Mouse (Mus musculus) 3134 (cell line): Measurements from ENCODE around the gene Tbc1d2.
"Not testable (repeated sequence)": the region's sequence is repeated elsewhere in the genome, so short reads cannot be mapped to it uniquely, and the experiment has no call there.

Experiments
- DNase-seq: peaks from one replicate; pipeline ENCODE4 v3.0.0-alpha.2; 2011; ENCODE audit warnings: low spot score; ENCODE audit not compliant: insufficient read length; ENCODE audit errors: extremely low read depth

Gene Tbc1d2

GRCm38 (mm10) chr4:46642924-46643675 is 6.9 kb downstream of the Tbc1d2 start:
- peak; percentile 58 for DNase-seq

GRCm38 (mm10) chr4:46641283-46641682 is 8.7 kb downstream of the Tbc1d2 start:
- DNase-seq = no peak

DNA sequence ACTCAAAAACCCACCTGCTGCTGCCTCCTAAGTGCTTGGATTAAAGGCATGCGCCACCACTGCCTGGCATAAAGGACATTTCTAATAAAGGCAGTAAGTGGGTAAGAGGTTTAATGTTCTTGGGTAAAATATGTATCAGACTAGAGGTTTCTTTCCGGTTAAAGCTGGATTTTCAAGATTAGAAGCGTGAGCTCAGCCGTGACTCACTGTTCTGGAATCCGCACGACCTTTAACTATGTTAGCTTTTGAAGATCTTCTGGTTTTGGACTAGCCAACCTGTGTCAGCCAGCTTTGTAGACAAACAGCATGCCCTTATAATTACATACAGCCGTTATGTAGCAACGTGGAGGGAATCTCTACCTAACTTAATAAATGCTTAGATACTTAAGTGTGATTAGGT is 10.1 kb downstream of the Tbc1d2 start:
- DNase-seq = peak; percentile 49

DNA sequence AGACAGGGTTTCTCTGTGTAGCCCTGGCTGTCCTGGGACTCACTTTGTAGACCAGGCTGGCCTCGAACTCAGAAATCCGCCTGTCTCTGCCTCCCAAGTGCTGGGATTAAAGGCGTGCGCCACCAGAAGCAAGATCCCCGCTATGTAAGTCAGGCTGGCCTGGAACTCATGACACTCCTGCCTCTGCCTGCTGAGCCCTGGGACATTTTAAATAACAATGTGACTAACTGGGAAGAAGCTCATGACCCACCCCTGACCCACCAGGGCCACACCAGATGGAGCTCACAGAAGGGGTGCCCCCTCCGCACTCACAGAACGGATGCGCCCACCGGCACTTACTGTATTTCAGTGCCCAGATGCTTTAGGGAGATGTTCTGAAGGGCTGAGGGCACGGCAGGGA is 12.8 kb downstream of the Tbc1d2 start:
- not testable (repeated sequence) for DNase-seq

DNA sequence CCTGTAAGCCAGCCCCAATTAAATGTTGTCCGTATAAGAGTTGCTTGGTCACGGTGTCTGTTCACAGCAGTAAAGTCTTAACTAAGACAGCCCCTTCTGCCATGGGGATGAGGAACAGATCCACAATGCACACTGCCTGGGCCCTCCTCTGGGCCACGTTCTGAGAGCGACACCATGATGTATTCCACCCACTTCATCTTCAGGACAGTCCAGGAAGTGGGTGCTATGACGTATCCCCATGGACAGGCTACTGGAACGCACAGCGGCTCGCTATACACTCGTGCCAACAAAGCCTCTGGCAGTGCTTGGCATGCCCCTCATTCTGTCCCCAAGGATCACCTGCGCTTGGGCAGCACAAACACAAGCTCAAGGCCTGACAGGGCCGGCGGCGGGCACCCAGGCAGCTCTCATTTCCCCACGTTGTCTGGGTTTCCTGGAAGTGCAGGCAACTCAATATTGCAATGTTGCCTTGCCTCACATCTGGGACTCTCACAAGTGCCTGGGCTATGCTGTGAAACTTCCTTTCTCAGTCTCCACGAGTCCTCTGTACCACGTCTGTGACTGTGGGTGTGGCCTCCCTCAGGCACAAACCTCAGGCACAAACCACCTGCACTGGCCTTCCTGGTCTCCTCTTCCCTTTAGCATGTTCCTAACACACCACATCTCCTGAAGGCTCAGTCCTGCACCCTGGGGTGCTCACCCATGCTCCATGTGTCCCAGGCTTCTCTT is 14.1 kb downstream of the Tbc1d2 start:
- DNase-seq = no peak

DNA sequence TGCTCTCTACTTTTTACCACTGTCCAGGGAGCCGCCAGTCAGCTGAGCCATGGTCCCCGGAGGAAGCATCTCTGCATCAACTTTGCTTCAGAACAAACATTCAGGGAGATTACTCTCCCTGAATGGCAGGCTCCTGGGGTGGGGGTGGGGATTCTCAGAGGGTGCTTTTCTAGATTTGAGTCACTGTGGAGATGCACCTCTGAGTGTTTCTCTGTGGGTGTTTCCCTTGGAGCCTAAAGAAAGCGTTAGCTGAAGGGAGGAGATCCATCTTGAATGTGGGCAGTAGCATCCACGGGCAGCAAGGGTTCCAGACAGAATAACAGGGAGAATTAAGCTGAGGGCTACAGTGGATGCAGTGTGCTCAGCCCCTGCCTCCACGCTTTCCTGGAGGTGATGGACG is 15.1 kb downstream of the Tbc1d2 start:
- DNase-seq = no peak

GRCm38 (mm10) chr4:46633565-46633964 is 16.4 kb downstream of the Tbc1d2 start:
- DNase-seq = not testable (repeated sequence)

DNA sequence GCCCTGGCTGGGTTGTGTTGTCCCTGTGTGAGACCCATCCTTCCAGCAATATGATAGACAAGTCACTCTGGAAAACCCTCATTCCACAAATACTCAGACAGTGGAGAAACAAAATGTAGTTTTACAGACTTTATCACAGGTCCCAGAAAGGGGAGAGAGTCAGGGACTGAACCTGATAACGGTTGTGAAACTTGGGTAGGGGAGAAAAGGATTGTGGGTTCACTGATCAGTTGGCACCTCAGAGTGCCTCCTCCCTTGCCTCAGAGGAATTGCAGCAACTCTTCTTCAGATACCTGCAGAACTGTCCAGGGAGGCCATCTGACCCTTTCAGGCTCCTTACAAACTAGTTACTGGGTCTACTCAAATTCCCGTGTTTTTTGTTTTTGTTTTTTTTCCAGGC is 17.5 kb downstream of the Tbc1d2 start:
- no peak for DNase-seq

GRCm38 (mm10) chr4:46630390-46630789 is 19.6 kb downstream of the Tbc1d2 start:
- DNase-seq = no peak

- DNase-seq = no peak
These were observed 21.1 kb downstream of the Tbc1d2 start for GRCm38 (mm10) chr4:46628873-46629272.

GRCm38 (mm10) chr4:46628081-46628480 is 21.9 kb downstream of the Tbc1d2 start:
- DNase-seq = no peak

DNA sequence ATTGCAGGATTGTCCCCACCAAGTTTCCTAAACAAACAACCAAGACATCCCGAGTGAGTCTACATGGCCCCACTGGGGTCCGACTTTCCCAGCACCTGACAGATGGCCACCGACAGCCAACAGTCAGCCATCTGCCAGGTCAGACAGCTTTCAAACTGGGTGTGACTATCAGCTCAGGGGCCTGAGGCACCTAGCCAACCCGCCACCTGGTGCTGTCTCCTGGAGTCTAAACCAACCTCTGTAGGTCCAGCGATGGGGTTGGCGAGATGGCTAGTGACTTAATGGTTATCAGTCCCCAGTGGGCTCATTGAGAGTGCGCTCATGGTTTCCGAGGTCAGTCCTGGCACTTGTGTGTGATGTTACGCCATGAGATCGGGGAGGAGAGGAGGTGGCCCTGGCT is 24.9 kb downstream of the Tbc1d2 start:
- no peak for DNase-seq

- DNase-seq = no peak
These were observed 27.0 kb downstream of the Tbc1d2 start for GRCm38 (mm10) chr4:46623007-46623406.

- DNase-seq = no peak
These were observed 29.1 kb downstream of the Tbc1d2 start for GRCm38 (mm10) chr4:46620946-46621345.

GRCm38 (mm10) chr4:46620330-46620729 is 29.7 kb downstream of the Tbc1d2 start:
- no peak for DNase-seq

DNA sequence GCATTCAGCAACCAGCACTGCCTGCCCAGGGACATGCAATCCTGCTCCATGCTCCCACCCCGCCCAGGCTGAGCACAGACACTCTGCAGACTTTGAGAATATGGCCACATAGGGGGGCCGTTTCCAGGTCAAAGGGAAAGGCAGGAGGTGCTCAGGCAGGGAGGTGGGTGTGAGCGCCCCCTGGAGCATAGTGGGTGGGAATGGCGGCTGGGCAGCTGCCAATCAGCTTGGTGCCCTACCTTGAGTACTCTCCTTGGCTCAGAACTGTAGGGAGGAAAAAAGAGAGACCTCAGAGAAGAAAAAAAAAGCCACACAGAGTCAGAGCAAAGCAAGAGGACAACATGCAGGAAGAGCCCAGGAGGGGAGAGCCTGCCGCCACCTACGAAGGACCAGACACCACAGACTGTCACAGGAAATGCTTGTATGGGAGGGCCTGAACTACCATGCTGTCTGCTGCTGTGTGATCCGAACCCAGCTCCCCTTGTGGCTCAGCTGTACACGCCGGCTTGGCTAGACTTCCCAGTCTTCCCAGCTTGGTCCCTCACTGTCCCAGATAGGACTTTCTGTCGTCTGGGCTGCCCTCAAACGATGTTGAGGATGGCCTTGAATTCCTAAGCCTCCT is 31.7 kb downstream of the Tbc1d2 start:
- DNase-seq = no peak

GRCm38 (mm10) chr4:46617408-46617807 is 32.6 kb downstream of the Tbc1d2 start:
- no peak for DNase-seq

GRCm38 (mm10) chr4:46614641-46615040 is 35.4 kb downstream of the Tbc1d2 start:
- DNase-seq = no peak

DNA sequence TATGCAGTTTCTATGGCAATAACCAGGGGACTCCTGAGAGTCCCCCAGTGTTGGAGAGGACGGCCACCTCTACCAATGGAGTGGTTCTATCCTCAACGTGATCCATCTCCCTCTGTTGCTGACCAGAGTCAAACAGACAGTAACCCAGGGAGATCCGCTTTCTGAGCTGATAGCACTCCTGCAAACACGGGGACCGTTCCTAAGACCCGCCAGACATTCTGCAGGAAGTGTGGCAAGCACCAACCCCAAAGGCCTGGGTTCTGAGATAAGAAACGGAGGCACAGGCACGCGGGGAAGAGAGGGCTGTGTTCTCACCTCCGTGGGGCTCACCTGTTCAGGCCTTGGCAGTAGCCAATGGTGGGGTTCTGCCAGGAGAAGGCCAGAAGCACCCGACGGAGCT is 36.4 kb downstream of the Tbc1d2 start:
- no peak for DNase-seq

DNA sequence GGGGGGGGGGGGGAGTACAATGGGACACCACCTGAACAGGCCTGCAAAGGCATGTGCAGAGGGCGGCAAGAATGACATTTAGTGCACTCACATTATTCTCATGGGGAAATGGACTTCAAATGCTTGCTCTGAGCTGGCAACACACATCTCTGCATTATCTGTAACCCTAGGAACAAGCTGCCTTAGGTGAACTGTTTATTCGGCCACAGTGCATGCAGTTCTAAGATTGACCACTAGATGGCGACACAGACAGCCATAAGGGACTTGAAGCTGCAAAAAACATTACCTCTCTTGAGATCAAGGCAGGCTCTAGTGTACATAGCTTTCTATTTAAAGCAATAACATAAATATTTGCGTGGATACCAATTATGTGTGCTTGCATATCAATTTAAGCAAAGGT is 38.8 kb downstream of the Tbc1d2 start:
- no peak for DNase-seq

DNA sequence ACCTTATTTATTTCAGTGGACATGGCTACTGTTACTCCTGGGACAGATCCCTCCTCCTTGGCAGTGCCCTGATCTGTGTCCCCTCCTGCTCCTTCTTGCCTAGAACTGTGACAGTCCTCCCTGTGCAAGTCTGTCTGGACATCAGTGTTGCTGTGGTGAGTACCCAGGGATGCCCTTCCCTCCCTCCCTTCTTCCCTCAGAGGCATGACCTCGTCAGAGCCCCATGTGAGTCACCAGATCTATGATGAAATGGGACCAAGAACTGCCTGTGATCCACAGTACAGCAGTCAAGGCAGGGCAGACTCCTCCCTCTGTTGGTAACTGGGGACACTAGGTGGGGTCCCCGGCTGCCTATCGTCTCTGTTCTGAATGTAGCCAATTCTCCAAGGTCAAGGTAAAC is 42.4 kb downstream of the Tbc1d2 start:
- peak; percentile 53 for DNase-seq

DNA sequence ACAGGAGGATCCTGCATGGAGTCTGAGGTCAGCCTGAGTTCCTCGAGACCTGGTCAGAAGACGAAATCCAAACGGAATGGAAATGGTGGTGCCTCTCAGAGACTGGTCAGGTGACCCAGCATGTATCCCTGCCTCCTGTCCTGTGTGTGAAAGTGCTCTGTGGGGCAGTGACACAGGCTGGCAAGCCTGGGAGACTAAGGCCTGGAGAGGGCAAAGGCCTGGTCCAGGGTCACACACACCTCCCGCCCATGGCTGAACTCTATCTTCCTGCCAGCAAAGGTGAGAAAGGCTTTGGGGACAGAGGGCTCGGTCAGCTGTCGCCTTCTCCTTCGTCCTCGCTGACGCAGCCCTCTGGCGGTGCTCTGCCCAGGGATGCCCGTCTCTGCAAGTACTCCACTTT is 44.6 kb downstream of the Tbc1d2 start:
- no peak for DNase-seq
